Mouse (Mus musculus) E14TG2a.4 (cell line): Measurements from ENCODE around the gene Prrc2b.

Source experiments
- CTCF ChIP-seq: conservative IDR thresholded peaks from 2 replicates; pipeline ENCODE4 v1.5.1; 2014; ENCODE audit warnings: low read length
- POU5F1 ChIP-seq: IDR thresholded peaks from 2 replicates; pipeline ENCODE4 v1.6.1; 2014; ENCODE audit warnings: low read length, borderline replicate concordance

DNA sequence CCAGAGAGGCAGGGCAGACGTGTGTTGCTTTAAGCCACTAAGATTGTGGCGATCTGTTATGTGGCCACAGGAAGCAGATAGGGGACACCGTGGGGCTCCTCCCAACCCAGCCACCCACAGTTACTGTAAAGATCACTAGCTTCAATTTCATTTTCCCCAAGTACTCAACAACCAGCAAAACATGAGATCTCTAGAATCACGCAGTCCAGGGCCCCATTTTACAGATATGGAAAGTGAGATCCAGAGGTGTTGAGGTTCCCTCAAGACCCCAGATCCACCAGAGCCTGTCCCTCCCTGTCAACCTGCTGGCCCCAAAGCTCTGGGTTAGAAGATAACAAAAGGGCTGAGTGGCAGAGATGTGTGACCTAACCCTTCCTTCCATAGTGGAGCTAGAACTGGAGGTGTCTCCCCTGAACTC, 35.0 kb upstream of the Prrc2b start:
- TF ChIP-seq CTCF (no peak), POU5F1 (no peak)
